14 mouse cellular contexts compared by ENCODE assay signal in the genomic region with DNA sequence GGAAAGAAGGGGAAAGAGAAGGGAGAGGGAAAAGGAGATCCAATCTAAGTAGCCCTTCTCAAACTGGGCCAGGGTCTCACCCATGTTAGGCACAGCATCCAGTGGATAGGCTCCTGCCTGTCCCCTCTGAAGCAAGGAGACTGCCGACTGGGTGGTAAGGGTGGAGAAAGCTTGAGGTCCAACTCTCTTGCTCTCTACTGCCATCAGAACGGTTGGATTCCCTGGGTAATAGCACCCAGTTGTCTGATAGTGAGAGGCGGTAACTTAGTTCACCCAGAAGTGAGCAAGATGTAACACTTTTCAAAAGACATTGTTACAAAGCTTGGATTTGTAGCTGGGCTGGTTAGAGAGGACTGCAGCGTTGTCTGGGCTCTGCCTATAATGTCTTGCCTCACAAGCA. TPM values are rescaled to one million over a fixed set of nuclear protein-coding genes. Genes with fewer than 3 reads are reported as not detected.
DNase-seq lines count a peak whose midpoint lies in the region; ATAC-seq and TF ChIP-seq lines count a peak whose summit lies in the region.
"Had no signal": no experiment of that assay in that cellular context is flagged by ENCODE, and none has a peak within 500 bp of the region (broad histone marks: within the 10 kb centered on the region; RNA-seq: fewer than 3 reads in every experiment).

No protein-coding gene starts in this region.

- TF ChIP-seq CTCF in forebrain, postnatal 0 days (IDR thresholded peaks at IDR 0.05; ENCODE audit: low read depth) = peak; percentile 31; the same call in 1 of the 2 replicates
- TF ChIP-seq CTCF in left cerebral cortex, adult 2 months (IDR thresholded peaks at IDR 0.05) = peak; percentile 1; the same call in 1 of the 2 replicates
- peak; percentile 3; the same call in 1 of the 2 replicates for TF ChIP-seq CTCF in brain, embryonic 14.5 days (IDR thresholded peaks at IDR 0.05; ENCODE audit: borderline replicate concordance, extremely low read depth, insufficient read depth, insufficient read length)

- no peak overlapping the region for H3K27ac ChIP-seq in forebrain, postnatal 0 days (ENCODE audit: low read depth, low read length)
- no peak overlapping the region for H3K27ac ChIP-seq in forebrain, embryonic 14.5 days (ENCODE audit: low read depth, low read length)
- H3K27ac ChIP-seq in left cerebral cortex, adult 2 months = no peak overlapping the region
- no peak overlapping the region for H3K27ac ChIP-seq in forebrain, embryonic 10.5 days
- H3K27ac ChIP-seq: embryonic facial prominence, embryonic 10.5 days; forebrain, embryonic 15.5 days; macrophage had no signal

- no peak overlapping the region for H3K9ac ChIP-seq in forebrain, postnatal 0 days
- no peak overlapping the region for H3K9ac ChIP-seq in forebrain, embryonic 14.5 days (ENCODE audit: low read length)
- H3K9ac ChIP-seq: forebrain, embryonic 15.5 days had no signal

- no peaks in the 10 kb centered on the region for H3K27me3 ChIP-seq in forebrain, postnatal 0 days (ENCODE audit: insufficient read depth, low read length)
- no peaks in the 10 kb centered on the region for H3K27me3 ChIP-seq in forebrain, embryonic 14.5 days (replicated peaks; ENCODE audit: control insufficient read depth, insufficient read depth, low read length)
- H3K27me3 ChIP-seq in forebrain, embryonic 10.5 days (ENCODE audit: poor library complexity, severe bottlenecking) = no peaks in the 10 kb centered on the region
- H3K27me3 ChIP-seq: forebrain, embryonic 15.5 days had no signal

- no peak for DNase-seq in forebrain, postnatal 0 days
- no peak for DNase-seq in forebrain, embryonic 14.5 days (ENCODE audit: low spot score)
- no peak for DNase-seq in left cerebral cortex, adult 2 months (ENCODE audit: extremely low spot score in 1 of 2, low spot score in 2 of 2)
- DNase-seq in left cerebral cortex, postnatal 4 days = no peak
- DNase-seq in 416B (ENCODE audit: low read depth) = peak; percentile 35
- no peak for DNase-seq in brain, embryonic 14.5 days (ENCODE audit: low read depth)
- DNase-seq in cerebellum, adult 9-10 months = no peak
- DNase-seq in forebrain, embryonic 10.5 days (ENCODE audit: extremely low spot score, low spot score) = no peak
- DNase-seq: cerebellum, postnatal 25 days; heart, adult 18-20 months; midbrain, embryonic 14.5 days had no signal

- no peaks in the 10 kb centered on the region for H3K36me3 ChIP-seq in forebrain, postnatal 0 days (ENCODE audit: insufficient read depth)
- H3K36me3 ChIP-seq in forebrain, embryonic 14.5 days (ENCODE audit: control insufficient read depth, insufficient read depth, low read length) = no peaks in the 10 kb centered on the region
- no peaks in the 10 kb centered on the region for H3K36me3 ChIP-seq in forebrain, embryonic 10.5 days (replicated peaks)
- H3K36me3 ChIP-seq: embryonic facial prominence, embryonic 10.5 days; forebrain, embryonic 15.5 days had no signal

- no peak for TF ChIP-seq POLR2A in brain, embryonic 14.5 days (IDR thresholded peaks at IDR 0.05; ENCODE audit: borderline replicate concordance, extremely low read depth, insufficient read depth, insufficient read length, poor library complexity, severe bottlenecking)

- no peak for ATAC-seq in forebrain, postnatal 0 days
- no peak for ATAC-seq in forebrain, embryonic 14.5 days
- ATAC-seq: forebrain, embryonic 15.5 days had no signal

- no peak overlapping the region for H3K4me3 ChIP-seq in forebrain, postnatal 0 days (ENCODE audit: low read depth, low read length)
- H3K4me3 ChIP-seq in forebrain, embryonic 14.5 days (ENCODE audit: low read depth, low read length) = no peak overlapping the region
- H3K4me3 ChIP-seq in left cerebral cortex, adult 2 months = no peak overlapping the region
- H3K4me3 ChIP-seq in forebrain, embryonic 10.5 days = no peak overlapping the region
- H3K4me3 ChIP-seq: embryonic facial prominence, embryonic 10.5 days; forebrain, embryonic 15.5 days had no signal

- no peak overlapping the region for H3K4me2 ChIP-seq in forebrain, postnatal 0 days (ENCODE audit: low read depth)
- no peak overlapping the region for H3K4me2 ChIP-seq in forebrain, embryonic 14.5 days (ENCODE audit: low read length)
- H3K4me2 ChIP-seq: forebrain, embryonic 15.5 days had no signal

- no peaks in the 10 kb centered on the region for H3K9me3 ChIP-seq in forebrain, postnatal 0 days (ENCODE audit: low read length)
- no peaks in the 10 kb centered on the region for H3K9me3 ChIP-seq in forebrain, embryonic 14.5 days (replicated peaks; ENCODE audit: control insufficient read depth, low read length)
- H3K9me3 ChIP-seq in forebrain, embryonic 10.5 days = no peaks in the 10 kb centered on the region
- H3K9me3 ChIP-seq: embryonic facial prominence, embryonic 10.5 days; forebrain, embryonic 15.5 days had no signal

- no peaks in the 10 kb centered on the region for H3K4me1 ChIP-seq in forebrain, postnatal 0 days (ENCODE audit: insufficient read depth)
- H3K4me1 ChIP-seq in forebrain, embryonic 14.5 days (ENCODE audit: control insufficient read depth, insufficient read depth, low read length) = no peaks in the 10 kb centered on the region
- peaks cover 15% of the 10 kb centered on the region for H3K4me1 ChIP-seq in forebrain, embryonic 10.5 days

- 58% methylated on average over 4 of the region's 4 CpGs for WGBS in forebrain, postnatal 0 days
- WGBS in forebrain, embryonic 14.5 days = 57% methylated on average over 4 of the region's 4 CpGs
- WGBS in forebrain, embryonic 10.5 days = 61% methylated on average over 4 of the region's 4 CpGs

- intact Hi-C loops in left cerebral cortex, adult 2 months (cut with DNase I) = no loop called here
- intact Hi-C loops in left cerebral cortex, postnatal 4 days (cut with DNase I) = no loop called here

RNA-seq across cellular contexts. Expression of gene Ube2d1, which starts 8.2 kb away (rescaled TPM):
- total RNA-seq in forebrain, postnatal 0 days (2014; rRNA removed) = 80.7 and 82.6 TPM in 2 replicates
- 227 and 232 TPM in 2 replicates for polyA plus RNA-seq in forebrain, postnatal 0 days (2015; fragmentation: Nextera tagmentation; extraction: Ambion mirVana)
- polyA plus RNA-seq in forebrain, embryonic 14.5 days (2014; fragmentation: Nextera tagmentation; extraction: Ambion mirVana) = 239 and 264 TPM in 2 replicates
- total RNA-seq in left cerebral cortex, adult 2 months (2021) = 10 to 100 TPM; 49.6 to 50.7 TPM
- 100 to 1,000 TPM; 126 to 141 TPM for total RNA-seq in left cerebral cortex, postnatal 4 days (2021)
- 239 and 272 TPM in 2 replicates for polyA plus RNA-seq in brain, embryonic 14.5 days (2012; rRNA removed)
- 92.5 and 95.1 TPM in 2 replicates for polyA plus RNA-seq in forebrain, embryonic 10.5 days (2016; fragmentation: Nextera tagmentation; extraction: Ambion mirVana)

RNA-seq across cellular contexts. Expression of gene Cisd1, which starts 51.5 kb away (rescaled TPM):
- 128 and 160 TPM in 2 replicates for total RNA-seq in forebrain, postnatal 0 days (2014; rRNA removed)
- polyA plus RNA-seq in forebrain, postnatal 0 days (2015; fragmentation: Nextera tagmentation; extraction: Ambion mirVana) = 346 and 354 TPM in 2 replicates
- 259 and 279 TPM in 2 replicates for polyA plus RNA-seq in forebrain, embryonic 14.5 days (2014; fragmentation: Nextera tagmentation; extraction: Ambion mirVana)
- 100 to 1,000 TPM; 119 to 131 TPM for total RNA-seq in left cerebral cortex, adult 2 months (2021)
- 100 to 1,000 TPM; 110 TPM for total RNA-seq in left cerebral cortex, postnatal 4 days (2021)
- polyA plus RNA-seq in brain, embryonic 14.5 days (2012; rRNA removed) = 98.2 and 110 TPM in 2 replicates
- 138 TPM in 2 replicates for polyA plus RNA-seq in forebrain, embryonic 10.5 days (2016; fragmentation: Nextera tagmentation; extraction: Ambion mirVana)

RNA-seq across cellular contexts. Expression of gene Ipmk, which starts 54.3 kb away (rescaled TPM):
- 19.3 and 26.1 TPM in 2 replicates for total RNA-seq in forebrain, postnatal 0 days (2014; rRNA removed)
- 10.9 and 12.5 TPM in 2 replicates for polyA plus RNA-seq in forebrain, postnatal 0 days (2015; fragmentation: Nextera tagmentation; extraction: Ambion mirVana)
- 16.2 and 17.7 TPM in 2 replicates for polyA plus RNA-seq in forebrain, embryonic 14.5 days (2014; fragmentation: Nextera tagmentation; extraction: Ambion mirVana)
- 10 to 100 TPM; 30.5 to 36.7 TPM for total RNA-seq in left cerebral cortex, adult 2 months (2021)
- total RNA-seq in left cerebral cortex, postnatal 4 days (2021) = 10 to 100 TPM; 42.1 to 42.9 TPM
- polyA plus RNA-seq in brain, embryonic 14.5 days (2012; rRNA removed) = 15.6 and 20.5 TPM in 2 replicates
- polyA plus RNA-seq in forebrain, embryonic 10.5 days (2016; fragmentation: Nextera tagmentation; extraction: Ambion mirVana) = 21.1 TPM in 2 replicates

RNA-seq across cellular contexts. Expression of gene Tfam, which starts 55.2 kb away (rescaled TPM):
- total RNA-seq in forebrain, postnatal 0 days (2014; rRNA removed) = 25.1 and 50.9 TPM in 2 replicates
- polyA plus RNA-seq in forebrain, postnatal 0 days (2015; fragmentation: Nextera tagmentation; extraction: Ambion mirVana) = 46.9 and 47.7 TPM in 2 replicates
- 56.8 and 67.0 TPM in 2 replicates for polyA plus RNA-seq in forebrain, embryonic 14.5 days (2014; fragmentation: Nextera tagmentation; extraction: Ambion mirVana)
- total RNA-seq in left cerebral cortex, adult 2 months (2021) = 10 to 100 TPM; 34.0 to 41.1 TPM
- 10 to 100 TPM; 43.4 to 45.3 TPM for total RNA-seq in left cerebral cortex, postnatal 4 days (2021)
- 19.2 and 20.4 TPM in 2 replicates for polyA plus RNA-seq in brain, embryonic 14.5 days (2012; rRNA removed)
- polyA plus RNA-seq in forebrain, embryonic 10.5 days (2016; fragmentation: Nextera tagmentation; extraction: Ambion mirVana) = 88.3 and 88.5 TPM in 2 replicates
